Mouse (Mus musculus) small intestine, adult 2 months (tissue): ENCODE measurements around the gene Tmem132d. TPM values are rescaled to one million over a fixed set of nuclear protein-coding genes. Genes with fewer than 3 reads are reported as not detected.
"Not testable (repeated sequence)": the region's sequence is repeated elsewhere in the genome, so short reads cannot be mapped to it uniquely, and the experiment has no call there.

Experiments used
- H3K27ac ChIP-seq: fragments of 200-500 bp; 2 replicates; pipeline ENCODE4 v1.5.1; 2012; ENCODE audit warnings: low read depth, low read length, control low read depth, inconsistent platforms; ENCODE audit not compliant: insufficient read depth
- H3K27me3 ChIP-seq: fragments of 200-500 bp; 2 replicates; pipeline ENCODE4 v1.6.1; 2012; ENCODE audit warnings: mild to moderate bottlenecking, moderate library complexity, low read length, inconsistent platforms; ENCODE audit not compliant: control insufficient read depth, insufficient read depth
- H3K36me3 ChIP-seq: fragments of 200-500 bp; 2 replicates; pipeline ENCODE4 v1.6.1; 2012; ENCODE audit warnings: mild to moderate bottlenecking, low read length, control low read depth, inconsistent platforms; ENCODE audit not compliant: control insufficient read depth, insufficient read depth
- H3K4me1 ChIP-seq: fragments of 200-500 bp; 2 replicates; pipeline ENCODE4 v1.6.1; 2012; ENCODE audit warnings: low read length, inconsistent platforms, mixed read lengths; ENCODE audit not compliant: control insufficient read depth, insufficient read depth, insufficient read length
- H3K4me3 ChIP-seq: fragments of 200-500 bp; 2 replicates; pipeline ENCODE4 v1.5.1; 2012; ENCODE audit warnings: low read depth, mild to moderate bottlenecking, control low read depth, inconsistent platforms, low read length, moderate library complexity
- CTCF ChIP-seq: fragments of 200-500 bp; IDR thresholded peaks from 2 replicates; pipeline ENCODE4 v1.5.1; 2012; ENCODE audit warnings: low read depth, mild to moderate bottlenecking, control low read depth, inconsistent platforms, low read length, moderate library complexity, mixed read lengths; ENCODE audit not compliant: insufficient replicate concordance, insufficient read length; ENCODE audit errors: extremely low read depth
- POLR2A ChIP-seq: fragments of 200-500 bp; IDR thresholded peaks from 2 replicates; pipeline ENCODE4 v1.6.1; 2012; ENCODE audit warnings: low read depth, mild to moderate bottlenecking, control low read depth, inconsistent platforms, low read length, moderate library complexity
- WGBS: fragments of 180-500 bp; shearing (Covaris S2); methylation state at CpG from one replicate; pipeline ENCODE4 v1.1.7; 2018; 5-methylcytosine and 5-hydroxymethylcytosine counted together
- polyA plus RNA-seq: library from polyadenylated mRNA; depleted of rRNA; stranded (reverse); fragments of >200 nt; gene quantifications from 2 replicates; pipeline ENCODE4 v1.2.3, GENCODE M21; 2012; rRNA removed

Gene Tmem132d
- polyA plus RNA-seq, 1 experiment: 0.15 TPM

GRCm38 (mm10) chr5:127756011-127756410 is 676.9 kb downstream of the Tmem132d start:
- Histone ChIP-seq H3K4me1 (no peaks in the 10 kb centered on the region), H3K27ac (no peak overlapping the region), H3K4me3 (no peak overlapping the region), H3K36me3 (no peaks in the 10 kb centered on the region), H3K27me3 (no peaks in the 10 kb centered on the region)
- WGBS: 84% methylated on average over 3 of the region's 3 CpGs
- no peak for TF ChIP-seq CTCF
- TF ChIP-seq POLR2A: no peak

- no peak overlapping the region for H3K4me3 ChIP-seq
- H3K27ac ChIP-seq: no peak overlapping the region
- no peaks in the 10 kb centered on the region for H3K27me3 ChIP-seq
- no peak for TF ChIP-seq CTCF
- no peak for TF ChIP-seq POLR2A
- no peaks in the 10 kb centered on the region for H3K4me1 ChIP-seq
- 80% methylated on average over 4 of the region's 4 CpGs for WGBS
- no peaks in the 10 kb centered on the region for H3K36me3 ChIP-seq
Observed at GRCm38 (mm10) chr5:127755594-127755993, 677.3 kb downstream of the Tmem132d start.

DNA sequence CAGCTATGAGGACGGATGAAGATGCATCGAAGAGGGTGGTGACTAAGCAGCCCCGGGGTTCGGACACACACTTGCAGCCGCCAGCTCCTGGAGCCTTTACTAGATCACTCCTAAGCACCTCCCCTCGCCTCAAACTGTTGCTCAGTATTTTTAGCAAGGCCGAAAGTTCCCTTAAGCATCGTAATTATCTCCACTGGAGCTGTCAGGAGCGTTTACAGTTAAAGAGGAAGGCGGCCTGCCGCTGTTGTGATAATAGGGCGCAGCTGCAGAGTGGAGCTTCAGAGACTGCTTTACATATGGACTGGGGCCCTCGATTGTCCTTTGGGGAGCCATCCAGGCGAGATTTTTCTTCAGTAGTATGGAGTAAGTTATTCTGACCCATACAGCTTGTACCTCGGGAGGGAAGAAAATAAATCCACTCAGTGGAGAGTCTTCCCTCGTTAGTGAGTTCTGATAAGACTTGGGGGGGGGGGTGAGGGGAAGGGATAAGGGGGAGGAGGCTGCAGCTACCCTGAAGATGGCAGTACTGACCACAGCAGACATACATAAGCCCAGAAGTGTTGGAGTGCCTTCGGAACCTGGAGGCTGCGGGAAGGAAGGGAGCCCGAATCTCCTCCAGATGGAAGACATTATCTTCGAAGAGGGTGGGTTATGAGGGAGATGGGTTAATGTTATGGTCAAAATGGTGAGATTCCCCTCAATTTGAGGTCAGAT is 681.5 kb downstream of the Tmem132d start:
- Histone ChIP-seq H3K4me1 (no peaks in the 10 kb centered on the region), H3K36me3 (no peaks in the 10 kb centered on the region), H3K27me3 (no peaks in the 10 kb centered on the region), H3K4me3 (no peak overlapping the region), H3K27ac (no peak overlapping the region)
- WGBS: 43% methylated on average over 20 of the region's 20 CpGs
- TF ChIP-seq POLR2A (no peak), CTCF (no peak)

DNA sequence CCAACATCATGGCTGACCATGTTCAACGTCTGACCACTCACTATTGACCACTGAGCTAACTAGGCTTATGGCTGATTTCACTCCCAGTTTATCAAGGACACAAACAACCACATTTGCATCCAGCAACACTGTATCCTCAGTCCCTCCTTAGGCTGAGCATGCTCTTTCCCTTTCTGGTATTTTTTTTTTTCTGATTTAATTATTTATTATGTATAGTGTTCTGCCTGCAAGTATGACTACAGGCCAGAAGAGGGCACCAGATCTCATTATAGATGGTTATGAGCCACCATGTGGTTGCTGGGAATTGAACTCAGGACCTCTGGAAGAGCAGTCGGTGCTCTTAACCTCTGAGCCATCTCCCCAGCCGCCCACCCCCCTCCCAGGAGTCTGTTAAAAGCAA is 683.3 kb downstream of the Tmem132d start:
- 83% methylated on average over 3 of the region's 3 CpGs for WGBS
- H3K27me3 ChIP-seq, H3K4me3 ChIP-seq, H3K27ac ChIP-seq, H3K36me3 ChIP-seq, H3K4me1 ChIP-seq: not testable (repeated sequence)

- no peaks in the 10 kb centered on the region for H3K4me1 ChIP-seq
- H3K27me3 ChIP-seq: no peaks in the 10 kb centered on the region
- H3K27ac ChIP-seq: no peak overlapping the region
- 88% methylated on average over 16 of the region's 16 CpGs for WGBS
- no peaks in the 10 kb centered on the region for H3K36me3 ChIP-seq
- TF ChIP-seq POLR2A: no peak
- TF ChIP-seq CTCF: no peak
- H3K4me3 ChIP-seq: no peak overlapping the region
Observed at GRCm38 (mm10) chr5:127741331-127741730, 691.5 kb downstream of the Tmem132d start.

Other genes starting within 250 kb of the Tmem132d start
- 0.46 and 0.70 TPM in 2 replicates for gene Fzd10, start 167.8 kb upstream of the Tmem132d start, polyA plus RNA-seq